Comparison of ENCODE assay signal across 8 mouse cellular contexts in genomic region chr2:36136300-36136941, GRCm38 (mm10). TPM values are rescaled to one million over a fixed set of nuclear protein-coding genes. Genes with fewer than 3 reads are reported as not detected.
A peak's percentile ranks its signal among the peaks of the same experiment; 100 is the strongest.
DNase-seq lines count a peak whose midpoint lies in the region; ATAC-seq and TF ChIP-seq lines count a peak whose summit lies in the region.

Gene Mrrf, plus strand, starts transcription at chr2:36136389.
Gene Rbm18, minus strand, starts transcription at chr2:36136773.

- no peaks in the 10 kb centered on the region for H3K9me3 ChIP-seq in CH12.LX (replicated peaks; ENCODE audit: low read length)
- H3K9me3 ChIP-seq in forebrain, embryonic 11.5 days (ENCODE audit: control insufficient read depth, low read length): no peaks in the 10 kb centered on the region
- H3K9me3 ChIP-seq in heart, embryonic 16.5 days (replicated peaks; ENCODE audit: control insufficient read depth, low read length): no peaks in the 10 kb centered on the region
- no peaks in the 10 kb centered on the region for H3K9me3 ChIP-seq in liver, embryonic 15.5 days (replicated peaks)
- no peaks in the 10 kb centered on the region for H3K9me3 ChIP-seq in neural tube, embryonic 12.5 days

- H3K4me1 ChIP-seq in CH12.LX (ENCODE audit: control insufficient read depth in 1 of 2, insufficient read depth in 2 of 2): peaks cover 0 to 16% of the 10 kb centered on the region in 2 experiments; a peak in 2 of 4 replicates
- peaks cover 4% of the 10 kb centered on the region; the same call in 1 of the 2 replicates for H3K4me1 ChIP-seq in forebrain, embryonic 11.5 days (replicated peaks; ENCODE audit: control insufficient read depth, insufficient read depth, low read length)
- H3K4me1 ChIP-seq in heart, embryonic 16.5 days (ENCODE audit: control insufficient read depth, insufficient read depth, low read length): peaks cover 31% of the 10 kb centered on the region
- H3K4me1 ChIP-seq in liver, embryonic 15.5 days (replicated peaks): peaks cover 23% of the 10 kb centered on the region
- peaks cover 12% of the 10 kb centered on the region; the same call in 1 of the 2 replicates for H3K4me1 ChIP-seq in neural tube, embryonic 12.5 days

- TF ChIP-seq EP300 in CH12.LX (IDR thresholded peaks at IDR 0.05; ENCODE audit: low read length): no peak

- peak within 1 kb of the TSS; percentile 85 for H3K4me2 ChIP-seq in CH12.LX (ENCODE audit: insufficient read depth, low read depth, poor library complexity, severe bottlenecking)
- peak within 1 kb of the TSS; percentile 77 for H3K4me2 ChIP-seq in forebrain, embryonic 11.5 days (ENCODE audit: low read depth, low read length, severe bottlenecking)
- peak within 1 kb of the TSS; percentile 81 for H3K4me2 ChIP-seq in heart, embryonic 16.5 days (ENCODE audit: low read depth, low read length)
- peak within 1 kb of the TSS; percentile 80 for H3K4me2 ChIP-seq in liver, embryonic 15.5 days
- peak within 1 kb of the TSS; percentile 79 for H3K4me2 ChIP-seq in neural tube, embryonic 12.5 days (replicated peaks)

- no peak for TF ChIP-seq RAD21 in CH12.LX (IDR thresholded peaks at IDR 0.05; ENCODE audit: low read depth, low read length)

- TF ChIP-seq CTCF in CH12.LX (conservative IDR thresholded peaks at IDR 0.05 in 1 of 2, IDR thresholded peaks at IDR 0.05 in 1 of 2; ENCODE audit: low read depth in 2 of 2, low read length in 2 of 2): no peak

- in situ Hi-C loops in CH12.LX (cut with MboI; ENCODE audit: low pct_ligation_motif_present, low pct_unique_long_range_greater_than_20kb, low sequenced_read_pairs): no loop called here

- no peaks in the 10 kb centered on the region for H3K27me3 ChIP-seq in CH12.LX (replicated peaks)
- no peaks in the 10 kb centered on the region for H3K27me3 ChIP-seq in forebrain, embryonic 11.5 days (ENCODE audit: control insufficient read depth, insufficient read depth, low read length)
- H3K27me3 ChIP-seq in heart, embryonic 16.5 days (ENCODE audit: control insufficient read depth, insufficient read depth, low read length): no peaks in the 10 kb centered on the region
- no peaks in the 10 kb centered on the region for H3K27me3 ChIP-seq in liver, embryonic 15.5 days
- H3K27me3 ChIP-seq in neural tube, embryonic 12.5 days (replicated peaks): no peaks in the 10 kb centered on the region

- H3K9ac ChIP-seq in CH12.LX (ENCODE audit: insufficient read depth, low read depth): peak within 1 kb of the TSS; percentile 47
- H3K9ac ChIP-seq in forebrain, embryonic 11.5 days (ENCODE audit: low read length): peak within 1 kb of the TSS; percentile 88
- H3K9ac ChIP-seq in heart, embryonic 16.5 days (ENCODE audit: low read length): peak within 1 kb of the TSS; percentile 87
- H3K9ac ChIP-seq in liver, embryonic 15.5 days: peak within 1 kb of the TSS; percentile 85
- H3K9ac ChIP-seq in neural tube, embryonic 12.5 days: peak within 1 kb of the TSS; percentile 76

- WGBS in forebrain, embryonic 11.5 days: under 1% methylated on average over 50 of the region's 50 CpGs
- under 1% methylated on average over 50 of the region's 50 CpGs for WGBS in heart, embryonic 16.5 days
- WGBS in liver, embryonic 15.5 days (ENCODE audit: insufficient replicate concordance): under 1% methylated on average over 50 of the region's 50 CpGs
- WGBS in neural tube, embryonic 12.5 days: under 1% methylated on average over 50 of the region's 50 CpGs

- H3K27ac ChIP-seq in CH12.LX (ENCODE audit: insufficient read depth, low read depth): peak within 1 kb of the TSS; percentile 47
- H3K27ac ChIP-seq in forebrain, embryonic 11.5 days (ENCODE audit: low read depth, low read length): peak within 1 kb of the TSS; percentile 66
- peak within 1 kb of the TSS; percentile 97 for H3K27ac ChIP-seq in heart, embryonic 16.5 days (ENCODE audit: low read length)
- H3K27ac ChIP-seq in liver, embryonic 15.5 days (replicated peaks): peak within 1 kb of the TSS; percentile 85
- peak within 1 kb of the TSS; percentile 46; the same call in 1 of the 2 replicates for H3K27ac ChIP-seq in neural tube, embryonic 12.5 days

- peak; percentile 79 for TF ChIP-seq POLR2A in CH12.LX (IDR thresholded peaks at IDR 0.05; ENCODE audit: low read depth, low read length)

- peaks cover 20 to 46% of the 10 kb centered on the region in 2 experiments for H3K36me3 ChIP-seq in CH12.LX (replicated peaks in 1 of 2; ENCODE audit: control insufficient read depth in 1 of 2, insufficient read depth in 1 of 2, low read length in 1 of 2)
- no peaks in the 10 kb centered on the region; the same call in 1 of the 2 replicates for H3K36me3 ChIP-seq in forebrain, embryonic 11.5 days (ENCODE audit: control insufficient read depth, insufficient read depth, low read length)
- peaks cover 20% of the 10 kb centered on the region for H3K36me3 ChIP-seq in heart, embryonic 16.5 days (ENCODE audit: control insufficient read depth, insufficient read depth)
- peaks cover 33% of the 10 kb centered on the region for H3K36me3 ChIP-seq in liver, embryonic 15.5 days (replicated peaks)
- H3K36me3 ChIP-seq in neural tube, embryonic 12.5 days: peaks cover 25% of the 10 kb centered on the region

- dilution Hi-C loops in CH12.LX (cut with MboI; ENCODE audit: extremely low pct_ligation_motif_present, extremely low pct_unique_long_range_greater_than_20kb, low sequenced_read_pairs): no loop called here

- peak; percentile 98 for ATAC-seq in forebrain, embryonic 11.5 days (replicated peaks; ENCODE audit: low FRiP score)
- peak; percentile 94 for ATAC-seq in heart, embryonic 16.5 days (replicated peaks; ENCODE audit: extremely low read depth, insufficient read depth, low FRiP score)
- peak; percentile 94 for ATAC-seq in liver, embryonic 15.5 days (ENCODE audit: insufficient read depth)
- ATAC-seq in neural tube, embryonic 12.5 days (ENCODE audit: low FRiP score, low read depth): peak; percentile 99

- H3K79me2 ChIP-seq in CH12.LX (replicated peaks; ENCODE audit: control insufficient read depth, extremely low read depth, insufficient read depth, poor library complexity, severe bottlenecking): peaks cover 22% of the 10 kb centered on the region

- H3K4me3 ChIP-seq in CH12.LX (replicated peaks in 1 of 3; ENCODE audit: low read depth in 2 of 3, low read length in 2 of 3, poor library complexity in 1 of 3): peak within 1 kb of the TSS; percentile 74 to 89 (median 88)
- peak within 1 kb of the TSS; percentile 79 for H3K4me3 ChIP-seq in forebrain, embryonic 11.5 days (ENCODE audit: low read depth, low read length)
- H3K4me3 ChIP-seq in heart, embryonic 16.5 days (ENCODE audit: low read length): peak within 1 kb of the TSS; percentile 65
- peak within 1 kb of the TSS; percentile 89 for H3K4me3 ChIP-seq in liver, embryonic 15.5 days (replicated peaks)
- peak within 1 kb of the TSS; percentile 77 for H3K4me3 ChIP-seq in neural tube, embryonic 12.5 days

- DNase-seq in CH12.LX (ENCODE audit: extremely low read depth): peak; percentile 83
- DNase-seq in c-Kit-positive CD71-positive TER-119-negative erythroid progenitor cells, embryonic 14.5 days (ENCODE audit: low read depth): peak; percentile 81
- DNase-seq in forebrain, embryonic 11.5 days (ENCODE audit: low spot score): peak; percentile 95
- DNase-seq in kidney, postnatal 36 days: peak; percentile 94 to 95
- peak; percentile 84 for DNase-seq in telencephalon, adult 2 months (ENCODE audit: low read depth, low spot score)

TF ChIP-seq in CH12.LX, 34 proteins besides CTCF, POLR2A, EP300 and RAD21 (continues in another document):
- TF ChIP-seq HCFC1 (IDR thresholded peaks at IDR 0.05; ENCODE audit: low read depth, low read length) (peak; percentile 83), KAT2A (IDR thresholded peaks at IDR 0.05; ENCODE audit: insufficient replicate concordance, low read length) (peak; percentile 62; the same call in 1 of the 2 replicates), JUN (IDR thresholded peaks at IDR 0.05; ENCODE audit: insufficient read depth, low read depth, low read length) (no peak), USF2 (conservative IDR thresholded peaks at IDR 0.05; ENCODE audit: low read depth, low read length) (no peak), CHD1 (IDR thresholded peaks at IDR 0.05; ENCODE audit: low read depth, low read length) (no peak), NELFE (IDR thresholded peaks at IDR 0.05; ENCODE audit: low read depth, low read length) (peak; percentile 64), SIN3A (IDR thresholded peaks at IDR 0.05; ENCODE audit: low read length) (peak; percentile 85), ZKSCAN1 (IDR thresholded peaks at IDR 0.05; ENCODE audit: borderline replicate concordance, low read depth, low read length) (no peak), ETS1 (conservative IDR thresholded peaks at IDR 0.05; ENCODE audit: low read depth, low read length) (no peak), RCOR1 (conservative IDR thresholded peaks at IDR 0.05; ENCODE audit: low read depth, low read length) (no peak), ZC3H11A (IDR thresholded peaks at IDR 0.05; ENCODE audit: low read depth, low read length) (no peak), ZNF384 (IDR thresholded peaks at IDR 0.05; ENCODE audit: low read depth, low read length) (no peak), BHLHE40 (IDR thresholded peaks at IDR 0.05; ENCODE audit: low read depth, low read length) (0 out of 2 replicates have a peak, but pooled peaks have one; percentile 9), UBTF (IDR thresholded peaks at IDR 0.05; ENCODE audit: low read depth, low read length) (no peak), POLR2AphosphoS2 (IDR thresholded peaks at IDR 0.05; ENCODE audit: low read depth, low read length) (no peak), ELF1 (IDR thresholded peaks at IDR 0.05; ENCODE audit: low read depth, low read length) (peak; percentile 48; the same call in 1 of the 2 replicates)

RNA-seq across cellular contexts. Expression of gene Mrrf, which starts in this region (rescaled TPM):
- total RNA-seq in CH12.LX (2012; rRNA removed) (18.5 and 20.9 TPM in 2 replicates), CH12.LX (2014; rRNA removed) (17.2 and 23.1 TPM in 2 replicates)
- polyA plus RNA-seq in CH12.LX (2012; ENCODE audit: insufficient read length, low read depth): 22.2 and 33.1 TPM in 2 replicates
- 23.2 and 28.2 TPM in 2 replicates for polyA plus RNA-seq in forebrain, embryonic 11.5 days (2014; fragmentation: Nextera tagmentation; extraction: Ambion mirVana)
- polyA plus RNA-seq in heart, embryonic 16.5 days (2015; fragmentation: Nextera tagmentation; extraction: Ambion mirVana): 38.6 and 41.7 TPM in 2 replicates
- polyA plus RNA-seq in liver, embryonic 15.5 days (2015; fragmentation: Nextera tagmentation; extraction: Ambion mirVana): 17.2 and 18.3 TPM in 2 replicates
- polyA plus RNA-seq in neural tube, embryonic 12.5 days (2016; fragmentation: Nextera tagmentation; extraction: Ambion mirVana): 23.1 and 23.8 TPM in 2 replicates

RNA-seq across cellular contexts. Expression of gene Rbm18, which starts in this region (rescaled TPM):
- total RNA-seq in CH12.LX (2012; rRNA removed) (12.4 and 13.3 TPM in 2 replicates), CH12.LX (2014; rRNA removed) (25.6 and 26.3 TPM in 2 replicates)
- polyA plus RNA-seq in CH12.LX (2012; ENCODE audit: insufficient read length, low read depth): 14.9 and 17.0 TPM in 2 replicates
- polyA plus RNA-seq in forebrain, embryonic 11.5 days (2014; fragmentation: Nextera tagmentation; extraction: Ambion mirVana): 98.2 and 100 TPM in 2 replicates
- 66.1 and 69.5 TPM in 2 replicates for polyA plus RNA-seq in heart, embryonic 16.5 days (2015; fragmentation: Nextera tagmentation; extraction: Ambion mirVana)
- 22.8 and 23.8 TPM in 2 replicates for polyA plus RNA-seq in liver, embryonic 15.5 days (2015; fragmentation: Nextera tagmentation; extraction: Ambion mirVana)
- polyA plus RNA-seq in neural tube, embryonic 12.5 days (2016; fragmentation: Nextera tagmentation; extraction: Ambion mirVana): 127 and 128 TPM in 2 replicates

Comparison
In these comparisons a context has a peak if more than half of its experiments do, and no peak if none do; other contexts are left out.
1. Peak in every context shown above with its lines: DNase-seq, ATAC-seq, H3K4me3 ChIP-seq and H3K27ac ChIP-seq.
2. H3K27ac ChIP-seq: peak in every context shown above with its lines; median percentile 97 in heart, embryonic 16.5 days; 85 in liver, embryonic 15.5 days; 66 in forebrain, embryonic 11.5 days; 47 in CH12.LX; 46 in neural tube, embryonic 12.5 days.